Mouse (Mus musculus): ENCODE results near the gene Slc52a3. TPM values are rescaled to one million over a fixed set of nuclear protein-coding genes. Genes with fewer than 3 reads are reported as not detected.
A peak's percentile ranks its signal among the peaks of the same experiment; 100 is the strongest.
"Not testable (repeated sequence)": the region's sequence is repeated elsewhere in the genome, so short reads cannot be mapped to it uniquely, and the experiment has no call there.

Gene Slc52a3
- polyA plus RNA-seq, 1 experiment from 2014 or later: 8.4 TPM

DNA sequence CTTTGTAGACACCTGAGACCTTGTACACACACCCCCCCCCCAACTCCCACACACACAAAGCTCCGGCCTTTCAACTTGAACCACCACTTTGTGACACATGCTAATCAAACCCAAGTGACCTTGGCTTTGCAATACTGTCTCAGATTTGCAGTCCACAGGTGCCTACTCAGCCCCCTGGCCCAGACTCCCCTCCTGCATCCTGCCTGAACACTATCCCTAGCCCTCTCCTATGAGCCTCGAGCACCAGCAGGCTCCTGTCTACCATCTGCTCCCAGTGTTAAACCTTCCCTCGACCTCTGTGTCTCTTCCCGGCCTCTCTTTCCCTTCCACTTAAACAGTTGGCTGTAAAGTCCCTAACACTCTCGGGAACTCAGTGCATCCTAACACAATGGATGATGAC lies 4.9 kb upstream of the Slc52a3 start:
- no peak overlapping the region for H3K4me3 ChIP-seq
- peaks cover 26% of the 10 kb centered on the region for H3K27me3 ChIP-seq
- WGBS: 40% methylated on average over 5 of the region's 5 CpGs
- no peak overlapping the region for H3K27ac ChIP-seq
- no peak overlapping the region for H3K4me2 ChIP-seq
- peaks cover 12% of the 10 kb centered on the region for H3K4me1 ChIP-seq
- no peak overlapping the region for H3K9ac ChIP-seq
- no peak for ATAC-seq (ENCODE audit: insufficient number of reproducible peaks, low FRiP score, low TSS enrichment, low read depth)
- H3K36me3 ChIP-seq: no peaks in the 10 kb centered on the region
- H3K9me3 ChIP-seq: no peaks in the 10 kb centered on the region

DNA sequence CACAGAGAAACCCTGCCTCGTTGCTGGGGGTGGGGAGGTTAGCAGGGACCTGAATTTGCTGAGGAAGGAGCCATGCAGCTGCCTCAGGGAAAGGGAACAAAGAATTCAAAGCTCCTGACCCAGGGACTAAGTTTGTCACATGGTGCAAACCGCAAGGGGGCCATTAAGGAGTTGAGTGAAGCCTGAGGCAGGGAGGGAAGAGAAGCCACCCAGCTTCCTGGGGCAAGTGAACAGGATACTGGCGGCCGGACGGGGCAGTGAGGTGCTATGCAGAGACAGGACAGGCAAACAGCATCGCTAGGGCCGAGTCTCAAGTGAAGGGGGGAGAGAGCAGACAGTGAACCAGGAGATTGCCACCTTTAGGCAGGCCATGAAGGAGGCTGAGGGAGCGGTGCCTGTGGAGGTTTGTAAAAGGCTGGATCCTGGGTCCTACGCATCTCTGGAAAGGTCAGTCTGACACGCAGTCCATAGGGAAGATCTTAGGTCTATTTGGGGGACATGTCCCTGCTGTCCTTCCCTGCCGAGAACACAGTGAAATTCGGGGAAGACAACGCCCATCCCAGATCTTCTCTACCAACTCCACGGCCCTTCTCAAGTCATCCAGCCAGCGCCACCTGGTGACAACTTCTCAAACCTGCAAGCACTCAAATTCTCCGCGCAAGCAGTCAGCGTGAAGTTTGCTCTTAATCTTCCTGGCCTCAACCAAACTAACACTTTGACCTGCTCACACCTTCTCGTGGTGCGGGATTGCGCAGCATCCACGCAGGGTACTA lies 1.8 kb upstream of the Slc52a3 start:
- H3K36me3 ChIP-seq: no peaks in the 10 kb centered on the region
- no peak overlapping the region for H3K27ac ChIP-seq
- H3K9me3 ChIP-seq: no peaks in the 10 kb centered on the region
- ATAC-seq (ENCODE audit: insufficient number of reproducible peaks, low FRiP score, low TSS enrichment, low read depth): no peak
- peak overlapping the region; percentile 46 for H3K4me2 ChIP-seq
- peaks cover 17% of the 10 kb centered on the region for H3K4me1 ChIP-seq
- H3K9ac ChIP-seq: no peak overlapping the region
- WGBS: 7% methylated on average over 22 of the region's 22 CpGs
- peaks cover 52% of the 10 kb centered on the region for H3K27me3 ChIP-seq
- no peak overlapping the region; the same call in 1 of the 2 replicates for H3K4me3 ChIP-seq

DNA sequence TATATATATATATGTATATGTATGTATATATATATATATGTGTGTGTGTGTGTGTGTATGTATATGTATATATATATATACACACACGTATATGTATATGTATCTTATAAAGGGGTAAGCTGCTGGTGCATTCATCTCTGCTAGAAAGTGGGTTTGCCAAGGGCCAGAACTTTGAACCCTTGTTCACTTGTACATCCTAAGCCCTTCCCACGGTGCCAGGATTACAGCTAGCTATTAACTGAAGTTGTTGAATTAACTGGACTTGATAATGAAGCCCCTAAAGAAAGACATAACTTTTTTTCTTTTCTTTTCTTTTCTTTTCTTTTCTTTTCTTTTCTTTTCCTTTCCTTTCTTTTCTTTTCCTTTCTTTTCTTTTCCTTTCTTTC lies 872 bp downstream of the Slc52a3 start:
- not testable (repeated sequence) for ATAC-seq (ENCODE audit: insufficient number of reproducible peaks, low FRiP score, low TSS enrichment, low read depth); H3K27ac ChIP-seq; H3K9ac ChIP-seq; H3K4me3 ChIP-seq; H3K36me3 ChIP-seq; H3K9me3 ChIP-seq; H3K4me2 ChIP-seq
- Histone ChIP-seq H3K27me3 (peaks cover 74% of the 10 kb centered on the region), H3K4me1 (peaks cover 23% of the 10 kb centered on the region)
- 60% methylated on average over 2 of the region's 2 CpGs for WGBS

DNA sequence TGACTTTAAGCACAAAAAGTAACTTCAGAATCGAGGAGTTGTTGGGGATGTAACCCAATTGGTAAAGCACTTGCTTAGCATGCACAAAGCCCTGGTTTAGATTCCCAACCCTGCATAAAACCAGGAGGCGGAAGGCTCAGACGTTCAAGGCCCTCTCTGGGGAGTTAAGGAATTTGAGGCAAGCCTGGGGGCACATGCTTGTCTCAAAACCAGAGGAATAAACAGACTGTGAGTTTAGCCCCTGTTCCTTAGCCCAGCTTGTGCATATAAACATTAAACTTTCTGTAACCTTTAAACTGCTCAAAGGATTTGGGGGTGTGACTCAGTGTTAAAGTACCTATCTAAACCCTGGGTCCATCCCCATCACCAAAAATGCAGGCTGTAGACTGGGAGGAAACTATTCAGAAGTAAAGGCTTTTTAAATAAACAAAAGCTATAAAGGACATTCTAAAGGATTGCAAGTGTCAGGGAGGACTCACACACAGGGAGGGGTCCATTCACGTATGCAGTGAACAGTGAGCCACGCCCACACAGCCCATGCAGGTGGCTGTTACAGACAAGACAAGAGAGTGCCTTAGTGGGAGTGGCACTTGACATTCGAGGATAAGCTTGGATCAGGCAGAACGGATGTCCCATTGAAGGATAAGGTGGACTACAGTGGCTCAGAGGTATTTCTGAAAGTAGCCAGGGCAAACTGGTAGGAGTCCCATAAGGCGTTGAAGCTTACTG lies 1.6 kb downstream of the Slc52a3 start:
- no peaks in the 10 kb centered on the region for H3K36me3 ChIP-seq
- 44% methylated on average over 8 of the region's 8 CpGs for WGBS
- H3K4me1 ChIP-seq: peaks cover 23% of the 10 kb centered on the region
- H3K27me3 ChIP-seq: peaks cover 74% of the 10 kb centered on the region
- ATAC-seq (ENCODE audit: insufficient number of reproducible peaks, low FRiP score, low TSS enrichment, low read depth): no peak
- no peak overlapping the region for H3K9ac ChIP-seq
- no peak overlapping the region for H3K4me2 ChIP-seq
- H3K27ac ChIP-seq: no peak overlapping the region
- H3K9me3 ChIP-seq: no peaks in the 10 kb centered on the region
- no peak overlapping the region for H3K4me3 ChIP-seq

DNA sequence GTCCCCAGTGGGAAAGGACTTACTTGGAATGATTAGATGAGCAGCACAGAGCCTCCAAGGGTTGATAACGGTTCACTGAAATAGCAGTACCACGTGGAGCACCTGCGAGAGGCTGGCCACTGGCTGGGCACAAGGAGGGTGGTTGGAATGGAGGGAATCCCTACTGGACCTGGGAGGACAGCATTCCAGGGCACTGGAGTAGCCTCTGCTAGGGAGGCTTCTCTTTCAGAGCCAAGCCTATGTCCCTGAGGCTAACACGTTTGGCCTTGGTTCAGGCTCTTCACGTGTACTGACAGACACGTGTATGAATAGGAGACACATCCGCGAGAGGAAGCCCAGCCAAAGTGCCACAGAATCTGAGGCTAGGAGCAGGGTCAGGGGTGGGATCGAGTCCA lies 2.2 kb downstream of the Slc52a3 start:
- Histone ChIP-seq H3K9me3 (no peaks in the 10 kb centered on the region), H3K4me3 (no peak overlapping the region), H3K4me2 (no peak overlapping the region), H3K27ac (no peak overlapping the region), H3K36me3 (no peaks in the 10 kb centered on the region), H3K4me1 (peaks cover 23% of the 10 kb centered on the region), H3K9ac (no peak overlapping the region), H3K27me3 (peaks cover 73% of the 10 kb centered on the region)
- 67% methylated on average over 9 of the region's 9 CpGs for WGBS
- ATAC-seq (ENCODE audit: insufficient number of reproducible peaks, low FRiP score, low TSS enrichment, low read depth): no peak

DNA sequence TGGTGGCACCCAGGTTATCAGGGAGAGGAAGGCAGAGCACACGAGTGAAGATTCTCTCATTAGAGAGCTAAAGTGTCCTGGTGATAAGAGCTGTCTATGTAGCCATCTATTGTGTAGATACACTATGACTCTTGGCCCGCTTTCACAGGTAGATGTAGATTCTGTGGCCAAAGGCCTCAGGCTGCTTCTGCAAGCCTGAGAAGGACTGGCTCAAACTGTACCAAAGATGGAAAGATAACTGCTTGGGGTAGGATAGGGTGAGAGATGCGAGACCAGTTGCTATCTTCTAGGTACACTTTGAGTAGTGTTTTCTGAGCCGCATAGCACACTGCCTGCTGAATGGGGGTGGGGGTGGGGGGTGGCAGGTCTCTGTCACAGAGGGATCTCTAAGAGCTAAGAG lies 2.6 kb downstream of the Slc52a3 start:
- no peak overlapping the region for H3K4me3 ChIP-seq
- no peaks in the 10 kb centered on the region for H3K36me3 ChIP-seq
- H3K4me1 ChIP-seq: peaks cover 23% of the 10 kb centered on the region
- no peaks in the 10 kb centered on the region for H3K9me3 ChIP-seq
- no peak for ATAC-seq (ENCODE audit: insufficient number of reproducible peaks, low FRiP score, low TSS enrichment, low read depth)
- H3K9ac ChIP-seq: no peak overlapping the region
- H3K4me2 ChIP-seq: no peak overlapping the region
- peaks cover 69% of the 10 kb centered on the region for H3K27me3 ChIP-seq
- H3K27ac ChIP-seq: no peak overlapping the region
- 68% methylated on average over 4 of the region's 4 CpGs for WGBS

DNA sequence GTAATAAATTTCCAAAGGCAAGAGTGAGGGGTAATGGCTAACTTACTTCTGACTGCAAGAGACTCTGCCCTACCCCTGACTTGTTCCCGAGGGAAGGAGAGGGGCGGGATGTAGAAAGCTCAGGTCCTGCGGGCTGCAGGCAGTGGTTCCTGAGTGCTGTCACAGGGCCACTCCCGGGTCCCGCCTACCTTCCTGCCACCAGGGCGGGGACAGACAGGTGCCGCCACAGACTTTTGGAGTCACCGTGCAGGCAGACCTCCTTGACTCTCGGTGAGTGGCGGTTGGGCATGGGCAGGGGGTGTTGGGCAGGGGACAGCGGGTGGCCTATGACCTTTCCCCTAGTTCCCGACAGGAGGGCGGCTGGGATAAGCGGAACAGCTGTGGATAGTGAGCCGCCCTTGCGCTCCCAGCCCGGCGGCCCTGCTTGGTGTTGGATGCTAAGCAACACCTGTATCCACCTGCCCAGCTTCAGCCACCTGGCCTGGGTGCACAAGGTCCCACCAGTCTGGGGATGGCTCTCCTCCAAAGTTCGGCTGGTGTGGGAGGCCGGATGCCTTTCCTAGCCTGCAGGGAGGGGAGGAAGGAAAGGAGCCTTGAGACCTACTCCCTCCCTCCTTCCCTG lies 3.5 kb downstream of the Slc52a3 start:
- no peaks in the 10 kb centered on the region for H3K36me3 ChIP-seq
- no peak overlapping the region for H3K9ac ChIP-seq
- WGBS: 14% methylated on average over 20 of the region's 20 CpGs

DNA sequence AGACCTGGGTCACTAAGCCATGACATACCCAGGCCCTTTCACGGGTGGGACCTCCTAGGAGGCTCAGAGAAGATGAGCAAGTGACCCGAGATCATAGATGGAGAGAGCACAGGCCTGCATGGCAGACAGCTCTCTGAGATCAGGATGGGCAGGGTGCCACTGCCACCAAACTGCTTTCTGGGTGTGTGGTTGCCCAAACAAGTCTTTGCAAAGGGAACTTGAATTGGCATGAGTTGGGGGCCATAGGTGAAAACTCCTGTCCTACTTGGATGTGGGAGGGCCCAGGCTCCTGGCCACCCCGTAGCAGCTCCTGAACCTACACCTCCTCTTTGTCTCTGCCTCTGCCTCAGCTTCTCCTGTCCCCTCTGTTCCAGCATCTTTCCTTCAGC lies 4.0 kb downstream of the Slc52a3 start:
- H3K9me3 ChIP-seq: no peaks in the 10 kb centered on the region
- H3K4me2 ChIP-seq: no peak overlapping the region
- no peak for ATAC-seq (ENCODE audit: insufficient number of reproducible peaks, low FRiP score, low TSS enrichment, low read depth)
- WGBS: 41% methylated on average over 3 of the region's 3 CpGs
- no peaks in the 10 kb centered on the region for H3K36me3 ChIP-seq
- H3K27ac ChIP-seq: no peak overlapping the region
- H3K27me3 ChIP-seq: peaks cover 59% of the 10 kb centered on the region
- no peak overlapping the region for H3K4me3 ChIP-seq
- H3K4me1 ChIP-seq: peaks cover 12% of the 10 kb centered on the region; the same call in 1 of the 2 replicates
- no peak overlapping the region for H3K9ac ChIP-seq

More for the DNA sequence above, 3.5 kb downstream of the Slc52a3 start:
- Histone ChIP-seq H3K27me3 (peaks cover 64% of the 10 kb centered on the region), H3K4me2 (no peak overlapping the region), H3K27ac (no peak overlapping the region), H3K4me1 (peaks cover 16% of the 10 kb centered on the region; the same call in 1 of the 2 replicates), H3K4me3 (no peak overlapping the region), H3K9me3 (no peaks in the 10 kb centered on the region)
- ATAC-seq (ENCODE audit: insufficient number of reproducible peaks, low FRiP score, low TSS enrichment, low read depth): 0 out of 2 replicates have a peak, but pooled peaks have one; percentile 20

DNA sequence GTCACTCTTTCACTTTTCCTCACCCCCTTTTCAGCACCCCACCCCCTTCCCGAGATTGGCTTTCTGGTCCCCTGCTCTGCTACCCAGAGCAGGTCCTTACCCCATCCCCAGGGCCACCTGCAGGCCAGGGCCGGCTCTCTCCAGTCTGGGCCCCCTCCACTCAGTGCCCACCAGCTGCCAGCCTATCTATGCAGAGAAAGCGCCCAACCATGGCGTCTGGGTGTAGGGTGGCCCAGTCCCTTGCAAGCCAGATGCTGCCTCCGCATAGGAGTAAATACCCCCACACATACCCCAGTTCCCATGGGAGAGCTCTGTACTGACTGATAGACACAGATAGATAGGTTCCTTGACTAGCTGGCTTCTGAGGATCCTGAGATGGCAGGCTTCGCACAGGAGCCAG lies 4.4 kb downstream of the Slc52a3 start:
- H3K36me3 ChIP-seq: no peaks in the 10 kb centered on the region
- peaks cover 55% of the 10 kb centered on the region for H3K27me3 ChIP-seq
- ATAC-seq (ENCODE audit: insufficient number of reproducible peaks, low FRiP score, low TSS enrichment, low read depth): no peak
- whole genome bisulfite sequencing: 60% methylated on average over 6 of the region's 6 CpGs
- no peak overlapping the region for H3K4me3 ChIP-seq
- no peak overlapping the region for H3K4me2 ChIP-seq
- H3K4me1 ChIP-seq: peaks cover 12% of the 10 kb centered on the region; the same call in 1 of the 2 replicates
- no peak overlapping the region for H3K9ac ChIP-seq
- no peaks in the 10 kb centered on the region for H3K9me3 ChIP-seq
- H3K27ac ChIP-seq: no peak overlapping the region

DNA sequence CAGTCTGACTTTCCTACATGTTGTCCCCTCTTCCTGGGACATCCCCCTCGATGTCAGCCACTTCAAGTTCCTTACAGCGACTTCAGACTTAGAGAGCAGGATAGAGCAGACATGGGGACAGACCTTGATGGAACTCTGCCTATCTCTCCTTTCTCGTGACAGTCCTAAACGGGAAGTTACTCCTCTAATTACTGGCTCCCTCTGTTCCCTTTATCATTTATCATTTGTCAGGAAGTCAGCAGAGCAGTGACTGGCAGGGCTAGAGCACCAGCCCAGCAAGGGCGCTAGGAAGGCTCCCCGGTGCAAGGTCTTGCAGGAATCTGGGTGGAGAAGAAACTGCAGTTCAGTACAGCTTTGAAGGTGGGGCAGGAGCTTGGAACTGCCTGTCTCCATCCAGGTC lies 6.2 kb downstream of the Slc52a3 start:
- 56% methylated on average over 6 of the region's 6 CpGs for WGBS

DNA sequence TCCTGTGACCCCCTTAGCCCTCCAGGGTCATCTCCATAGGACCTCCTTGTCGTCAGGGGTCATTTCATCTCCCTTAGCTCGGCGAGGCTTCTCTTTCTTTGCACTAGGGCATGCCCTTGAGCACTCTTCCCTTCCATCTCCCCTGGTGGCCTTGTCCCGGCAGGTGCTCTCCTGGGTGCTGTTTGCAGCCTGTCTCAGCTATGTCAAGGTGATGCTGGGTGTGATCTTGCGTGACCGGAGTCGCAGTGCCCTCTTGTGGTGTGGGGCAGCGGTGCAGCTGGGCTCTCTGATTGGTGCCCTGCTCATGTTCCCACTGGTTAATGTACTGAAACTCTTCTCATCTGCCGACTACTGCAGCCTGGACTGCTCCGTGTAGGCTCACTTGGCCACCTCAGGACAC lies 11.5 kb downstream of the Slc52a3 start:
- Histone ChIP-seq H3K4me3 (no peak overlapping the region), H3K27ac (no peak overlapping the region), H3K4me1 (0 out of 2 replicates have a peak, but pooled peaks cover 3% of the 10 kb centered on the region), H3K27me3 (no peaks in the 10 kb centered on the region; the same call in 1 of the 2 replicates), H3K36me3 (no peaks in the 10 kb centered on the region), H3K9me3 (no peaks in the 10 kb centered on the region), H3K9ac (no peak overlapping the region), H3K4me2 (no peak overlapping the region)
- ATAC-seq (ENCODE audit: insufficient number of reproducible peaks, low FRiP score, low TSS enrichment, low read depth): no peak
- 61% methylated on average over 10 of the region's 10 CpGs for WGBS

More for the DNA sequence above, 6.2 kb downstream of the Slc52a3 start:
- no peaks in the 10 kb centered on the region for H3K9me3 ChIP-seq
- peaks cover 6% of the 10 kb centered on the region; the same call in 1 of the 2 replicates for H3K4me1 ChIP-seq
- no peaks in the 10 kb centered on the region for H3K36me3 ChIP-seq
- no peak overlapping the region for H3K4me3 ChIP-seq
- no peak overlapping the region for H3K4me2 ChIP-seq
- no peak overlapping the region for H3K27ac ChIP-seq
- H3K27me3 ChIP-seq: peaks cover 42% of the 10 kb centered on the region
- ATAC-seq (ENCODE audit: insufficient number of reproducible peaks, low FRiP score, low TSS enrichment, low read depth): no peak
- H3K9ac ChIP-seq: no peak overlapping the region
